Mouse (Mus musculus): Measurements from ENCODE around the gene Sertad3. TPM values are rescaled to one million over a fixed set of nuclear protein-coding genes. Genes with fewer than 3 reads are reported as not detected.

Sertad3 gene
- polyA plus RNA-seq, 1 experiment from 2014 or later: 33.1 TPM

- Histone ChIP-seq H3K4me1 (no peaks in the 10 kb centered on the region), H3K9ac (no peak overlapping the region), H3K4me3 (no peak overlapping the region), H3K9me3 (no peaks in the 10 kb centered on the region), H3K27ac (no peak overlapping the region), H3K27me3 (no peaks in the 10 kb centered on the region), H3K36me3 (peaks cover 12% of the 10 kb centered on the region; the same call in 1 of the 2 replicates), H3K4me2 (replicated peaks) (no peak overlapping the region)
- WGBS: 92% methylated on average over 13 of the region's 13 CpGs
- ATAC-seq (ENCODE audit: insufficient number of reproducible peaks, insufficient read depth, low FRiP score, low TSS enrichment): no peak
Measured at GRCm38 (mm10) chr7:27523805-27524204, 50.2 kb downstream of the Sertad3 start.

- WGBS: 26% methylated on average over 10 of the region's 10 CpGs
- Histone ChIP-seq H3K27me3 (no peaks in the 10 kb centered on the region), H3K27ac (no peak overlapping the region), H3K4me1 (no peaks in the 10 kb centered on the region), H3K36me3 (peaks cover 16% of the 10 kb centered on the region), H3K9me3 (no peaks in the 10 kb centered on the region), H3K9ac (no peak overlapping the region), H3K4me3 (no peak overlapping the region), H3K4me2 (replicated peaks) (no peak overlapping the region)
- peak; percentile 54; the same call in 1 of the 2 replicates for ATAC-seq (ENCODE audit: insufficient number of reproducible peaks, insufficient read depth, low FRiP score, low TSS enrichment)
Measured at GRCm38 (mm10) chr7:27526039-27526827, 52.7 kb downstream of the Sertad3 start.

Other genes with a start within 250 kb of the Sertad3 start
- gene Itpkc, start 245.1 kb upstream of the Sertad3 start, polyA plus RNA-seq (2016; fragmentation: Nextera tagmentation; extraction: Ambion mirVana): 9.2 and 11.0 TPM in 2 replicates
- gene Coq8b, start 240.7 kb upstream of the Sertad3 start, polyA plus RNA-seq (2016; fragmentation: Nextera tagmentation; extraction: Ambion mirVana): 16.1 and 19.6 TPM in 2 replicates
- 36.5 and 39.7 TPM in 2 replicates for gene Numbl, start 215.3 kb upstream of the Sertad3 start, polyA plus RNA-seq (2016; fragmentation: Nextera tagmentation; extraction: Ambion mirVana)
- 15.9 and 16.8 TPM in 2 replicates for gene Ltbp4, start 136.1 kb upstream of the Sertad3 start, polyA plus RNA-seq (2016; fragmentation: Nextera tagmentation; extraction: Ambion mirVana)
- gene Shkbp1, start 117.7 kb upstream of the Sertad3 start, polyA plus RNA-seq (2016; fragmentation: Nextera tagmentation; extraction: Ambion mirVana): 75.8 and 83.2 TPM in 2 replicates
- gene Gm20479, start 116.3 kb upstream of the Sertad3 start, polyA plus RNA-seq (2016; fragmentation: Nextera tagmentation; extraction: Ambion mirVana): 0.58 and 0.94 TPM in 2 replicates
- 0.27 and 0.51 TPM in 2 replicates for gene Sptbn4, start 26.1 kb upstream of the Sertad3 start, polyA plus RNA-seq (2016; fragmentation: Nextera tagmentation; extraction: Ambion mirVana)
- gene Blvrb, start 25.8 kb upstream of the Sertad3 start, polyA plus RNA-seq (2016; fragmentation: Nextera tagmentation; extraction: Ambion mirVana): 34.5 and 36.8 TPM in 2 replicates
- 31.1 and 32.0 TPM in 2 replicates for gene Sertad1, start 13.1 kb downstream of the Sertad3 start, polyA plus RNA-seq (2016; fragmentation: Nextera tagmentation; extraction: Ambion mirVana)
- 5.6 and 6.2 TPM in 2 replicates for gene Prx, start 25.6 kb downstream of the Sertad3 start, polyA plus RNA-seq (2016; fragmentation: Nextera tagmentation; extraction: Ambion mirVana)
- gene Hipk4, start 49.5 kb downstream of the Sertad3 start, polyA plus RNA-seq (2016; fragmentation: Nextera tagmentation; extraction: Ambion mirVana): 0.95 and 1.0 TPM in 2 replicates
- gene Pld3, start 79.5 kb downstream of the Sertad3 start, polyA plus RNA-seq (2016; fragmentation: Nextera tagmentation; extraction: Ambion mirVana): 68.1 and 77.9 TPM in 2 replicates
- gene 2310022A10Rik, start 79.5 kb downstream of the Sertad3 start, polyA plus RNA-seq (2016; fragmentation: Nextera tagmentation; extraction: Ambion mirVana): 33.5 and 35.8 TPM in 2 replicates
- 114 and 115 TPM in 2 replicates for gene Akt2, start 117.8 kb downstream of the Sertad3 start, polyA plus RNA-seq (2016; fragmentation: Nextera tagmentation; extraction: Ambion mirVana)
- 2.5 and 3.6 TPM in 2 replicates for gene Ttc9b, start 180.1 kb downstream of the Sertad3 start, polyA plus RNA-seq (2016; fragmentation: Nextera tagmentation; extraction: Ambion mirVana)
- 14.0 and 16.6 TPM in 2 replicates for gene Map3k10, start 200.8 kb downstream of the Sertad3 start, polyA plus RNA-seq (2016; fragmentation: Nextera tagmentation; extraction: Ambion mirVana)
- gene Zfp607b, start 215.6 kb downstream of the Sertad3 start, polyA plus RNA-seq (2016; fragmentation: Nextera tagmentation; extraction: Ambion mirVana): 4.0 and 5.8 TPM in 2 replicates

Data from embryonic facial prominence, embryonic 12.5 days (tissue).